Mouse (Mus musculus): ENCODE results near the gene Olfr305. TPM values are rescaled to one million over a fixed set of nuclear protein-coding genes. Genes with fewer than 3 reads are reported as not detected.

Gene Olfr305
- polyA plus RNA-seq, 1 experiment from 2014 or later: not detected

DNA sequence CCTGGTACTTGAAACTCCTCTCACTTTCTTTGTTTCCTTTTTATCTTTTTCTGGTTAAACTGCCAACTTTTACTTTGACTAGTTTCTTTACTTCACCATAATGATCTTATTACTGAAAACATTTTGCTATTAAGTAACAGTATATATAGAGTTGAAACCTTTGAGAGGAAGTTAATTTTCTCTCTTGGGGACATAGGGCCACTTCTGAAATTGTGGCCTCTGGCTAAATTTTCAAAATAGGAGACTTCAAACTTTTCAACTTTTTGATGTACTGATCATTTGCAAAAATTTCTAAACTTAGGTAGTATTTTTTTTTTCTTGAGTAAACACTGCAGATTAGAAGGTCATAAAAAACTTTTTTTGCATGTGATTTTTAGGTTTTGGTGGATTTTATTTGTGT, 41.2 kb downstream of the Olfr305 start, which contains the start of gene Olfr308:
TSS of gene Olfr308 (minus strand) at position 101 of the 400 bp plus-strand sequence.
- no peaks in the 10 kb centered on the region for H3K9me3 ChIP-seq (ENCODE audit: control insufficient read depth, low read length)
- no peaks in the 10 kb centered on the region for H3K4me1 ChIP-seq (ENCODE audit: control insufficient read depth, insufficient read depth, low read length)
- no peak within 1 kb of the TSS for H3K9ac ChIP-seq (ENCODE audit: low read length)
- no peak within 1 kb of the TSS for H3K4me3 ChIP-seq (ENCODE audit: low read depth, low read length)
- no peak within 1 kb of the TSS for H3K27ac ChIP-seq (ENCODE audit: low read depth, low read length)
- H3K4me2 ChIP-seq (ENCODE audit: low read depth): no peak within 1 kb of the TSS
- H3K36me3 ChIP-seq (ENCODE audit: control insufficient read depth, insufficient read depth, low read length): no peaks in the 10 kb centered on the region
- no peak for ATAC-seq (ENCODE audit: insufficient read depth, low FRiP score, low TSS enrichment)
- no peaks in the 10 kb centered on the region for H3K27me3 ChIP-seq (ENCODE audit: control insufficient read depth, insufficient read depth, low read length)
- DNase-seq (ENCODE audit: low spot score): no peak

DNA sequence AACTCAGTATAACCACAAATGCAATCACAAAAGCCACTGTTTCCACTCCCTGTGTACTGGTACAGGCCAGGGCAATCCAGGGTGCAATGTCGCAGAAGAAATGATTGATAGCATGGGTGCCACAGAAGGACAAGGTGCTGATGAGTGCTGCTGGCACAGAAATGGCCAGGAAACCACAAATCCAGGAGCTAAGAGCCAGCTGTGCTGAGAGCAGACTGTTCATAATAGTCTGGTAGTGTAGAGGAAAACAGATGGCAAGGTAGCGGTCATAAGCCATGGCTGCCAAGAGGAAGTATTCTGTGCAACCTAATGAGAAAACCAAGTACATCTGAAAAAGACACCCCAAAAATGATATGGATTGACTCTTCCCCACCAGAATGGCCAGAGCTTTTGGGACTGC, 45.4 kb downstream of the Olfr305 start:
- no peaks in the 10 kb centered on the region for H3K36me3 ChIP-seq (ENCODE audit: control insufficient read depth, insufficient read depth, low read length)

DNA sequence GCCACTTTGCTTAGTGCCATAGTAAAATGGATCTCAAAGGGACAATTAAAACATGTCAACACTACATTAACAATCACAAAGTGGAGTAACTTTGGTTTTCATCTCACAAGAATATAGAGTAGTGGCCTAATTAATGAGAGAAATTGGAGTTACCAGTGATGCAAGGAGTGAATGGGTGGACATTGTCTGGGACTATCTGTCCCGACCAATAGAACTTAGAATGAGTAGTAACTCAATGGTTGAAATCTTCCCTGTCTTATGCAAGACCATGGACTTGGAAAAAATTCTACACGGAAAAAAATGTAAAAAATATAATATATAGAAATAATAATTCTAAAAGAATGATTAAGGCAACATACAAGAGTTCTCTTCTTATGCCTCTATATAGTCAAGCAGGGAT, 53.1 kb downstream of the Olfr305 start, which contains the start of gene Olfr309:
TSS of gene Olfr309 (minus strand) at position 101 of the 400 bp plus-strand sequence.
- no peak within 1 kb of the TSS for H3K4me2 ChIP-seq (ENCODE audit: low read depth)
- ATAC-seq (ENCODE audit: insufficient read depth, low FRiP score, low TSS enrichment): no peak
- 78% methylated on average over 2 of the region's 2 CpGs for WGBS

More for the DNA sequence above, 45.4 kb downstream of the Olfr305 start:
- ATAC-seq (ENCODE audit: insufficient read depth, low FRiP score, low TSS enrichment) (no peak), DNase-seq (ENCODE audit: low spot score) (no peak)
- H3K27me3 ChIP-seq (ENCODE audit: control insufficient read depth, insufficient read depth, low read length): no peaks in the 10 kb centered on the region
- no peak overlapping the region for H3K27ac ChIP-seq (ENCODE audit: low read depth, low read length)
- no peak overlapping the region for H3K4me3 ChIP-seq (ENCODE audit: low read depth, low read length)
- WGBS: 93% methylated on average over 2 of the region's 2 CpGs
- no peak overlapping the region for H3K4me2 ChIP-seq (ENCODE audit: low read depth)
- no peak overlapping the region for H3K9ac ChIP-seq (ENCODE audit: low read length)
- no peaks in the 10 kb centered on the region for H3K4me1 ChIP-seq (ENCODE audit: control insufficient read depth, insufficient read depth, low read length)
- no peaks in the 10 kb centered on the region for H3K9me3 ChIP-seq (ENCODE audit: control insufficient read depth, low read length)

More for the DNA sequence above, 53.1 kb downstream of the Olfr305 start, which contains the start of gene Olfr309:
- no peaks in the 10 kb centered on the region for H3K9me3 ChIP-seq (ENCODE audit: control insufficient read depth, low read length)
- DNase-seq (ENCODE audit: low spot score): no peak
- no peaks in the 10 kb centered on the region for H3K36me3 ChIP-seq (ENCODE audit: control insufficient read depth, insufficient read depth, low read length)
- no peak within 1 kb of the TSS for H3K27ac ChIP-seq (ENCODE audit: low read depth, low read length)
- no peaks in the 10 kb centered on the region for H3K4me1 ChIP-seq (ENCODE audit: control insufficient read depth, insufficient read depth, low read length)
- H3K9ac ChIP-seq (ENCODE audit: low read length): no peak within 1 kb of the TSS
- H3K4me3 ChIP-seq (ENCODE audit: low read depth, low read length): no peak within 1 kb of the TSS
- no peaks in the 10 kb centered on the region for H3K27me3 ChIP-seq (ENCODE audit: control insufficient read depth, insufficient read depth, low read length)

Other genes with a start within 250 kb of the Olfr305 start
- not detected in 2 replicates for gene Vmn2r75, start 195.2 kb downstream of the Olfr305 start, polyA plus RNA-seq (2014; fragmentation: Nextera tagmentation; extraction: Ambion mirVana)
- not detected in 2 replicates for gene Vmn2r76, start 120.6 kb downstream of the Olfr305 start, polyA plus RNA-seq (2014; fragmentation: Nextera tagmentation; extraction: Ambion mirVana)
- gene Olfr310, start 89.8 kb downstream of the Olfr305 start, polyA plus RNA-seq (2014; fragmentation: Nextera tagmentation; extraction: Ambion mirVana): not detected in 2 replicates
- gene Olfr309, start 53.2 kb downstream of the Olfr305 start, polyA plus RNA-seq (2014; fragmentation: Nextera tagmentation; extraction: Ambion mirVana): not detected in 2 replicates
- gene Olfr308, start 41.3 kb downstream of the Olfr305 start, polyA plus RNA-seq (2014; fragmentation: Nextera tagmentation; extraction: Ambion mirVana): not detected in 2 replicates
- gene Olfr307, start 29.3 kb downstream of the Olfr305 start, polyA plus RNA-seq (2014; fragmentation: Nextera tagmentation; extraction: Ambion mirVana): not detected in 2 replicates
- not detected in 2 replicates for gene Olfr304, start 19.7 kb upstream of the Olfr305 start, polyA plus RNA-seq (2014; fragmentation: Nextera tagmentation; extraction: Ambion mirVana)
- not detected in 2 replicates for gene Olfr303, start 30.9 kb upstream of the Olfr305 start, polyA plus RNA-seq (2014; fragmentation: Nextera tagmentation; extraction: Ambion mirVana)
- gene Olfr301, start 36.9 kb upstream of the Olfr305 start, polyA plus RNA-seq (2014; fragmentation: Nextera tagmentation; extraction: Ambion mirVana): not detected in 2 replicates
- gene Olfr299, start 93.0 kb upstream of the Olfr305 start, polyA plus RNA-seq (2014; fragmentation: Nextera tagmentation; extraction: Ambion mirVana): not detected in 2 replicates
- gene Olfr298, start 125.6 kb upstream of the Olfr305 start, polyA plus RNA-seq (2014; fragmentation: Nextera tagmentation; extraction: Ambion mirVana): not detected in 2 replicates
- gene Olfr297, start 153.0 kb upstream of the Olfr305 start, polyA plus RNA-seq (2014; fragmentation: Nextera tagmentation; extraction: Ambion mirVana): not detected in 2 replicates
- not detected in 2 replicates for gene Olfr295, start 216.9 kb upstream of the Olfr305 start, polyA plus RNA-seq (2014; fragmentation: Nextera tagmentation; extraction: Ambion mirVana)
- not detected in 2 replicates for gene Olfr294, start 249.7 kb upstream of the Olfr305 start, polyA plus RNA-seq (2014; fragmentation: Nextera tagmentation; extraction: Ambion mirVana)